In genomic region chr12:28769953-28770352, GRCm38 (mm10) we compare ENCODE assay signal across 35 mouse cellular contexts.
"Had no signal": no experiment of that assay in that cellular context is flagged by ENCODE, and none has a peak within 500 bp of the region (broad histone marks: within the 10 kb centered on the region; RNA-seq: fewer than 3 reads in every experiment).

No protein-coding gene starts in this region.

- H3K4me1 ChIP-seq: heart, embryonic 15.5 days; hindbrain, embryonic 12.5 days; intestine, embryonic 15.5 days; kidney, embryonic 15.5 days had no signal

- DNase-seq: heart, postnatal 10 days; heart, postnatal 14 days; heart, postnatal 36 days; heart, postnatal 4 days; kidney, adult 11 months; kidney, adult 18-20 months; kidney, adult 2 months; kidney, adult 8-10 months; kidney, adult 9 months; kidney, postnatal 10 days; kidney, postnatal 14 days; kidney, postnatal 25 days; kidney, postnatal 36 days; layer of hippocampus, adult 9-11 months; layer of hippocampus, postnatal 36 days had no signal

- ATAC-seq: hindbrain, embryonic 16.5 days; hindbrain, postnatal 0 days; inflammation-experienced regulatory T-cells, adult 6 months; intestine, embryonic 15.5 days; intestine, embryonic 16.5 days; intestine, postnatal 0 days had no signal

- H3K36me3 ChIP-seq: heart, embryonic 10.5 days; heart, embryonic 15.5 days; intestine, embryonic 15.5 days had no signal

- H3K27ac ChIP-seq: heart, embryonic 10.5 days; heart, embryonic 13.5 days; heart, embryonic 15.5 days; hindbrain, embryonic 10.5 days; hindbrain, embryonic 12.5 days; hindbrain, embryonic 13.5 days; hindbrain, embryonic 14.5 days; hindbrain, embryonic 15.5 days; hindbrain, postnatal 0 days; intestine, embryonic 15.5 days; kidney, embryonic 15.5 days; kidney, postnatal 0 days; layer of hippocampus, adult 2 months; left cerebral cortex, adult 2 months had no signal

- H3K27me3 ChIP-seq: heart, embryonic 12.5 days; heart, embryonic 13.5 days; heart, embryonic 15.5 days; hindbrain, embryonic 12.5 days; hindbrain, embryonic 13.5 days; hindbrain, embryonic 15.5 days; intestine, embryonic 15.5 days; kidney, embryonic 15.5 days had no signal

- H3K4me2 ChIP-seq: heart, embryonic 11.5 days; heart, embryonic 12.5 days; heart, embryonic 13.5 days; heart, embryonic 15.5 days; hindbrain, embryonic 12.5 days; hindbrain, embryonic 13.5 days; hindbrain, embryonic 14.5 days; hindbrain, embryonic 15.5 days; intestine, embryonic 15.5 days; kidney, embryonic 15.5 days had no signal

- H3K9ac ChIP-seq: heart, embryonic 12.5 days; heart, embryonic 13.5 days; heart, embryonic 15.5 days; hindbrain, embryonic 12.5 days; hindbrain, embryonic 13.5 days; hindbrain, embryonic 14.5 days; hindbrain, embryonic 15.5 days; intestine, embryonic 15.5 days; kidney, embryonic 15.5 days had no signal

- H3K9me3 ChIP-seq: heart, embryonic 10.5 days; heart, embryonic 12.5 days; heart, embryonic 13.5 days; heart, embryonic 15.5 days; hindbrain, embryonic 10.5 days; hindbrain, embryonic 12.5 days; hindbrain, embryonic 13.5 days; hindbrain, embryonic 15.5 days; intestine, embryonic 15.5 days; kidney, embryonic 15.5 days had no signal

- H3K4me3 ChIP-seq: heart, embryonic 10.5 days; heart, embryonic 12.5 days; heart, embryonic 13.5 days; heart, embryonic 15.5 days; hindbrain, embryonic 10.5 days; hindbrain, embryonic 12.5 days; hindbrain, embryonic 13.5 days; hindbrain, embryonic 15.5 days; intestine, embryonic 15.5 days; kidney, embryonic 15.5 days; layer of hippocampus, adult 2 months; left cerebral cortex, adult 2 months had no signal
